Mouse (Mus musculus): ENCODE data around the gene Mapk10. TPM values are rescaled to one million over a fixed set of nuclear protein-coding genes. Genes with fewer than 3 reads are reported as not detected.

Mapk10 gene
- polyA plus RNA-seq, 1 experiment from 2014 or later: 8.8 TPM

DNA sequence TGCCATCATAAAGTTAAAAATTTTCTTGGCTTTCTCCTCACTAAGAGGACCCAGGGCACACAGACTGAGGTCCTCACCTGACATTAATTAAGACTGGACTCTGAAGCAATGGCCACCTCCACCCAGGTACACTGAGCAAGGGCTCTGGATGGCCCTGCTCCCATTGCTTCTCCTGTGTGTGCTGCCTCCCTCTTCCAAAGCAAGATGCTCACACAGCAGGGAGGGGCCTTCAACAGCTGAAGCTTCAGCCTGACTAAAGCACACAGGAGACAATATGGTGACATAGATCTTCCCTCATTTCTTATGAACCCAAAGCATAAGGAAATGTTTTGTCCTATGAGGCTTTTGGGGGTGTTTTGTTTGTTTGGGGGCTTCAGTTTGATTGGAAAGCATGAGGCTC, 215.2 kb downstream of the Mapk10 start:
- H3K9me3 ChIP-seq (ENCODE audit: control insufficient read depth, low read length): no peaks in the 10 kb centered on the region
- no peak overlapping the region for H3K27ac ChIP-seq (ENCODE audit: low read depth)
- H3K4me3 ChIP-seq (ENCODE audit: low read depth, low read length): no peak overlapping the region
- no peaks in the 10 kb centered on the region for H3K27me3 ChIP-seq (replicated peaks; ENCODE audit: control insufficient read depth, insufficient read depth, low read length)
- H3K9ac ChIP-seq (ENCODE audit: low read length): no peak overlapping the region
- DNase-seq (ENCODE audit: low spot score) (no peak), ATAC-seq (replicated peaks; ENCODE audit: low FRiP score, low TSS enrichment, low read depth) (no peak)
- H3K4me1 ChIP-seq (replicated peaks; ENCODE audit: control insufficient read depth, insufficient read depth, low read length): no peaks in the 10 kb centered on the region
- H3K36me3 ChIP-seq (ENCODE audit: control insufficient read depth, insufficient read depth, low read length): no peaks in the 10 kb centered on the region
- H3K4me2 ChIP-seq (ENCODE audit: low read length): no peak overlapping the region

GRCm38 (mm10) chr5:102993951-102994350, 217.2 kb downstream of the Mapk10 start:
- no peak overlapping the region for H3K9ac ChIP-seq (ENCODE audit: low read length)
- no peaks in the 10 kb centered on the region for H3K27me3 ChIP-seq (replicated peaks; ENCODE audit: control insufficient read depth, insufficient read depth, low read length)
- H3K27ac ChIP-seq (ENCODE audit: low read depth): no peak overlapping the region
- H3K36me3 ChIP-seq (ENCODE audit: control insufficient read depth, insufficient read depth, low read length): no peaks in the 10 kb centered on the region
- ATAC-seq (replicated peaks; ENCODE audit: low FRiP score, low TSS enrichment, low read depth): no peak
- no peaks in the 10 kb centered on the region for H3K9me3 ChIP-seq (ENCODE audit: control insufficient read depth, low read length)
- WGBS: 79% methylated on average over 5 of the region's 5 CpGs
- no peaks in the 10 kb centered on the region for H3K4me1 ChIP-seq (replicated peaks; ENCODE audit: control insufficient read depth, insufficient read depth, low read length)
- no peak overlapping the region for H3K4me2 ChIP-seq (ENCODE audit: low read length)
- DNase-seq (ENCODE audit: low spot score): no peak
- H3K4me3 ChIP-seq (ENCODE audit: low read depth, low read length): no peak overlapping the region

DNA sequence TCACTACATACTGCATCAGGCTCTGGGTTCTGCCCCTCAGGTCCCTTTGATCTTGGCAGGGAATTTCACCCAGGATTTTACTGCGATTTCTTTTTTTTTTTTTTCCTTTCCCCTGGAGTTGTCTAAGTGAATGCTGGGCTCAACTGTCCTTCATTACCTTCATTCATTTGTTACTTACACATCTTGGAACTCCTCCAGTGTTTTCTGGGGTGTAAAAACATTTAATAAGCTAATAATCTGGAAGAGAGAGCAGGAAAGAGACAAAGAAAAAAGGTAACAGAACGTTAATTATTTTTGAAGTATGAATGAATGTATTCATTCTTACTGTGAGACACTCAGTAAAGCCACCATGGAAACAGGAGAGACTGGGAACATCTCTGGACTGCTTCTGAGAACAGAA, 219.4 kb downstream of the Mapk10 start:
- no peak for ATAC-seq (replicated peaks; ENCODE audit: low FRiP score, low TSS enrichment, low read depth)
- H3K36me3 ChIP-seq (ENCODE audit: control insufficient read depth, insufficient read depth, low read length): no peaks in the 10 kb centered on the region
- no peak overlapping the region for H3K4me3 ChIP-seq (ENCODE audit: low read depth, low read length)
- no peak overlapping the region for H3K9ac ChIP-seq (ENCODE audit: low read length)
- 75% methylated on average over 2 of the region's 2 CpGs for WGBS
- no peak overlapping the region for H3K27ac ChIP-seq (ENCODE audit: low read depth)
- no peaks in the 10 kb centered on the region for H3K27me3 ChIP-seq (replicated peaks; ENCODE audit: control insufficient read depth, insufficient read depth, low read length)
- no peaks in the 10 kb centered on the region for H3K4me1 ChIP-seq (replicated peaks; ENCODE audit: control insufficient read depth, insufficient read depth, low read length)
- H3K4me2 ChIP-seq (ENCODE audit: low read length): no peak overlapping the region
- H3K9me3 ChIP-seq (ENCODE audit: control insufficient read depth, low read length): no peaks in the 10 kb centered on the region
- no peak for DNase-seq (ENCODE audit: low spot score)

- WGBS: 52% methylated on average over 2 of the region's 2 CpGs
- H3K36me3 ChIP-seq (ENCODE audit: control insufficient read depth, insufficient read depth, low read length): no peaks in the 10 kb centered on the region
- DNase-seq (ENCODE audit: low spot score) (no peak), ATAC-seq (replicated peaks; ENCODE audit: low FRiP score, low TSS enrichment, low read depth) (no peak)
- no peaks in the 10 kb centered on the region for H3K9me3 ChIP-seq (ENCODE audit: control insufficient read depth, low read length)
- no peaks in the 10 kb centered on the region for H3K27me3 ChIP-seq (replicated peaks; ENCODE audit: control insufficient read depth, insufficient read depth, low read length)
- H3K4me1 ChIP-seq (replicated peaks; ENCODE audit: control insufficient read depth, insufficient read depth, low read length): no peaks in the 10 kb centered on the region
- no peak overlapping the region for H3K4me3 ChIP-seq (ENCODE audit: low read depth, low read length)
- H3K27ac ChIP-seq (ENCODE audit: low read depth): no peak overlapping the region
- H3K4me2 ChIP-seq (ENCODE audit: low read length): no peak overlapping the region
- H3K9ac ChIP-seq (ENCODE audit: low read length): no peak overlapping the region
Observed at GRCm38 (mm10) chr5:102978382-102978781, 232.8 kb downstream of the Mapk10 start.

DNA sequence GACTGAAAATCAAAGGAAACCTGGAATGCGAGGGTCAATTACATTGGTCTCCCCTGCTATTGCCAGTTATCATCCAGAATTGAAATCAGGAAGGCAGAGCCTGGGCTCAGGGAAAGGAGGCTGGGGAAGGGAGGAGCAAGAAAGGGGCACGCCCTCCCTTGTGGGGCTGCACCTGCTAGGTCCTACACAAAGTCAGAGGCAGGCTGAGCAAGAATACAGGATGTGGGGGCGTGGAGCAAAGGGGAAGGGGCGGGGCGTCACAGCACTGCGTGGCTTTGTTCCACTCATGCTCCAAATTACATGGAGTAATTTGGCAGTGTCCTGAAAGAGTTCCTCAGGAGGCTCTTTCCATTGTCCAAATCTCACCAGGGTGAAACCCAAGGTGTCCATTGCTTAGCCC, 234.0 kb downstream of the Mapk10 start:
- Histone ChIP-seq H3K4me2 (ENCODE audit: low read length) (no peak overlapping the region), H3K27ac (ENCODE audit: low read depth) (no peak overlapping the region), H3K9me3 (ENCODE audit: control insufficient read depth, low read length) (no peaks in the 10 kb centered on the region), H3K27me3 (replicated peaks; ENCODE audit: control insufficient read depth, insufficient read depth, low read length) (no peaks in the 10 kb centered on the region), H3K36me3 (ENCODE audit: control insufficient read depth, insufficient read depth, low read length) (no peaks in the 10 kb centered on the region), H3K9ac (ENCODE audit: low read length) (no peak overlapping the region), H3K4me3 (ENCODE audit: low read depth, low read length) (no peak overlapping the region), H3K4me1 (replicated peaks; ENCODE audit: control insufficient read depth, insufficient read depth, low read length) (no peaks in the 10 kb centered on the region)
- WGBS: 46% methylated on average over 6 of the region's 6 CpGs
- ATAC-seq (replicated peaks; ENCODE audit: low FRiP score, low TSS enrichment, low read depth) (no peak), DNase-seq (ENCODE audit: low spot score) (no peak)

DNA sequence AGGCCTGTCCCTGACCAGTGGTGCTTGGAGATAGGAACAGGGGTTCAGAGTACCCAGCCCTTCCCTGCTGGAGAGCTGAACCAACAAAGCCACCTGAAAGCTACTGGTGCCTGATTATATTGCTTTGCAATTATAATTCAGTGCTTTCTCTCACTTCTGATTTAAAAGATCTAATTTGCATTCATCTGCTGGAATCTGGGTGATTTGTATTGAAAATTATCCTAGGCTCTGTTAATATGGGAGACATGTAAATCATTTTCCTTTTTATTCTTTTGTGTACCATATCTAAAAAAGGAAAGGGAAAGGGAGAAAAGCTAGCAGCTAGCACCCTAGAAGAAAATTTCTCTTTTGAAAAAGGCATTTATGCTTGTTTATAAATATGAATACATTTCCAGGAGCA, 234.6 kb downstream of the Mapk10 start:
- Histone ChIP-seq H3K4me2 (ENCODE audit: low read length) (no peak overlapping the region), H3K27ac (ENCODE audit: low read depth) (no peak overlapping the region), H3K4me3 (ENCODE audit: low read depth, low read length) (no peak overlapping the region), H3K36me3 (ENCODE audit: control insufficient read depth, insufficient read depth, low read length) (no peaks in the 10 kb centered on the region), H3K27me3 (replicated peaks; ENCODE audit: control insufficient read depth, insufficient read depth, low read length) (no peaks in the 10 kb centered on the region), H3K4me1 (replicated peaks; ENCODE audit: control insufficient read depth, insufficient read depth, low read length) (no peaks in the 10 kb centered on the region), H3K9me3 (ENCODE audit: control insufficient read depth, low read length) (no peaks in the 10 kb centered on the region), H3K9ac (ENCODE audit: low read length) (no peak overlapping the region)
- DNase-seq (ENCODE audit: low spot score): no peak
- no peak for ATAC-seq (replicated peaks; ENCODE audit: low FRiP score, low TSS enrichment, low read depth)

GRCm38 (mm10) chr5:102974400-102974799, 236.7 kb downstream of the Mapk10 start:
- no peak overlapping the region for H3K9ac ChIP-seq (ENCODE audit: low read length)
- WGBS: 65% methylated on average over 4 of the region's 4 CpGs
- H3K36me3 ChIP-seq (ENCODE audit: control insufficient read depth, insufficient read depth, low read length): no peaks in the 10 kb centered on the region
- H3K9me3 ChIP-seq (ENCODE audit: control insufficient read depth, low read length): no peaks in the 10 kb centered on the region
- H3K27ac ChIP-seq (ENCODE audit: low read depth): no peak overlapping the region
- DNase-seq (ENCODE audit: low spot score) (no peak), ATAC-seq (replicated peaks; ENCODE audit: low FRiP score, low TSS enrichment, low read depth) (no peak)
- H3K4me3 ChIP-seq (ENCODE audit: low read depth, low read length): no peak overlapping the region
- H3K27me3 ChIP-seq (replicated peaks; ENCODE audit: control insufficient read depth, insufficient read depth, low read length): no peaks in the 10 kb centered on the region
- no peaks in the 10 kb centered on the region for H3K4me1 ChIP-seq (replicated peaks; ENCODE audit: control insufficient read depth, insufficient read depth, low read length)
- H3K4me2 ChIP-seq (ENCODE audit: low read length): no peak overlapping the region

- Histone ChIP-seq H3K4me1 (replicated peaks; ENCODE audit: control insufficient read depth, insufficient read depth, low read length) (no peaks in the 10 kb centered on the region), H3K9ac (ENCODE audit: low read length) (no peak overlapping the region), H3K27me3 (replicated peaks; ENCODE audit: control insufficient read depth, insufficient read depth, low read length) (no peaks in the 10 kb centered on the region), H3K4me2 (ENCODE audit: low read length) (no peak overlapping the region), H3K27ac (ENCODE audit: low read depth) (no peak overlapping the region), H3K9me3 (ENCODE audit: control insufficient read depth, low read length) (no peaks in the 10 kb centered on the region), H3K36me3 (ENCODE audit: control insufficient read depth, insufficient read depth, low read length) (no peaks in the 10 kb centered on the region), H3K4me3 (ENCODE audit: low read depth, low read length) (no peak overlapping the region)
- ATAC-seq (replicated peaks; ENCODE audit: low FRiP score, low TSS enrichment, low read depth) (no peak), DNase-seq (ENCODE audit: low spot score) (no peak)
- WGBS: 89% methylated on average over 5 of the region's 5 CpGs
Observed at GRCm38 (mm10) chr5:102964396-102964795, 246.7 kb downstream of the Mapk10 start.

GRCm38 (mm10) chr5:102953414-102953813, 257.7 kb downstream of the Mapk10 start:
- Histone ChIP-seq H3K9ac (ENCODE audit: low read length) (no peak overlapping the region), H3K9me3 (ENCODE audit: control insufficient read depth, low read length) (no peaks in the 10 kb centered on the region), H3K4me2 (ENCODE audit: low read length) (no peak overlapping the region), H3K4me3 (ENCODE audit: low read depth, low read length) (no peak overlapping the region), H3K27ac (ENCODE audit: low read depth) (no peak overlapping the region), H3K4me1 (replicated peaks; ENCODE audit: control insufficient read depth, insufficient read depth, low read length) (no peaks in the 10 kb centered on the region), H3K36me3 (ENCODE audit: control insufficient read depth, insufficient read depth, low read length) (no peaks in the 10 kb centered on the region), H3K27me3 (replicated peaks; ENCODE audit: control insufficient read depth, insufficient read depth, low read length) (no peaks in the 10 kb centered on the region)
- 84% methylated on average over 8 of the region's 8 CpGs for WGBS
- DNase-seq (ENCODE audit: low spot score) (no peak), ATAC-seq (replicated peaks; ENCODE audit: low FRiP score, low TSS enrichment, low read depth) (no peak)

Data from intestine, embryonic 14.5 days (tissue).